Mouse (Mus musculus): Measurements from ENCODE around the gene Rapgefl1. TPM values are rescaled to one million over a fixed set of nuclear protein-coding genes. Genes with fewer than 3 reads are reported as not detected.

Rapgefl1 gene
- polyA plus RNA-seq (2012; rRNA removed; ENCODE audit: low replicate concordance) = 1.8 and 5.9 TPM in 2 replicates

GRCm38 (mm10) chr11:98836651-98837141 is at the start of gene Rapgefl1:
Gene Rapgefl1, plus strand, starts transcription at chr11:98836785.

GRCm38 (mm10) chr11:98795015-98795713 is 41.4 kb upstream of the Rapgefl1 start, which contains the start of gene Msl1:
Gene Msl1, plus strand, starts transcription at chr11:98795516.

GRCm38 (mm10) chr11:98804605-98805004 is 32.0 kb upstream of the Rapgefl1 start, which contains the start of gene Casc3:
Gene Casc3, plus strand, starts transcription at chr11:98804905.

GRCm38 (mm10) chr11:98863028-98863750 is 26.6 kb downstream of the Rapgefl1 start, which contains the start of gene Wipf2:
Gene Wipf2, plus strand, starts transcription at chr11:98863638.

Other genes starting within 250 kb of the Rapgefl1 start
- gene Ormdl3, start 249.4 kb upstream of the Rapgefl1 start, polyA plus RNA-seq (2012; rRNA removed; ENCODE audit: low replicate concordance) = 176 and 317 TPM in 2 replicates
- not detected in 2 replicates for gene Lrrc3c, start 238.5 kb upstream of the Rapgefl1 start, polyA plus RNA-seq (2012; rRNA removed; ENCODE audit: low replicate concordance)
- gene Gm12355, start 211.1 kb upstream of the Rapgefl1 start, polyA plus RNA-seq (2012; rRNA removed; ENCODE audit: low replicate concordance) = not detected in 2 replicates
- gene Gsdma3, start 210.4 kb upstream of the Rapgefl1 start, polyA plus RNA-seq (2012; rRNA removed; ENCODE audit: low replicate concordance) = not detected in 2 replicates
- gene Gsdma2, start 190.0 kb upstream of the Rapgefl1 start, polyA plus RNA-seq (2012; rRNA removed; ENCODE audit: low replicate concordance) = not detected in 2 replicates
- not detected in 2 replicates for gene Gsdma, start 172.4 kb upstream of the Rapgefl1 start, polyA plus RNA-seq (2012; rRNA removed; ENCODE audit: low replicate concordance)
- 168 and 280 TPM in 2 replicates for gene Psmd3, start 154.2 kb upstream of the Rapgefl1 start, polyA plus RNA-seq (2012; rRNA removed; ENCODE audit: low replicate concordance)
- gene Csf3, start 135.5 kb upstream of the Rapgefl1 start, polyA plus RNA-seq (2012; rRNA removed; ENCODE audit: low replicate concordance) = 1.7 TPM in 1 of 2 replicates, not detected in the other
- 43.3 and 86.4 TPM in 2 replicates for gene Med24, start 107.3 kb upstream of the Rapgefl1 start, polyA plus RNA-seq (2012; rRNA removed; ENCODE audit: low replicate concordance)
- gene Thra, start 96.1 kb upstream of the Rapgefl1 start, polyA plus RNA-seq (2012; rRNA removed; ENCODE audit: low replicate concordance) = 121 and 143 TPM in 2 replicates
- 146 and 302 TPM in 2 replicates for gene Nr1d1, start 61.5 kb upstream of the Rapgefl1 start, polyA plus RNA-seq (2012; rRNA removed; ENCODE audit: low replicate concordance)
- 27.6 and 47.7 TPM in 2 replicates for gene Msl1, start 41.3 kb upstream of the Rapgefl1 start, polyA plus RNA-seq (2012; rRNA removed; ENCODE audit: low replicate concordance)
- gene Casc3, start 31.9 kb upstream of the Rapgefl1 start, polyA plus RNA-seq (2012; rRNA removed; ENCODE audit: low replicate concordance) = 21.2 and 39.6 TPM in 2 replicates
- 6.0 and 8.5 TPM in 2 replicates for gene Wipf2, start 26.9 kb downstream of the Rapgefl1 start, polyA plus RNA-seq (2012; rRNA removed; ENCODE audit: low replicate concordance)
- gene Cdc6, start 71.0 kb downstream of the Rapgefl1 start, polyA plus RNA-seq (2012; rRNA removed; ENCODE audit: low replicate concordance) = 0.36 and 2.4 TPM in 2 replicates
- gene Rara, start 91.0 kb downstream of the Rapgefl1 start, polyA plus RNA-seq (2012; rRNA removed; ENCODE audit: low replicate concordance) = 19.6 and 43.5 TPM in 2 replicates
- gene Gjd3, start 146.2 kb downstream of the Rapgefl1 start, polyA plus RNA-seq (2012; rRNA removed; ENCODE audit: low replicate concordance) = 0.20 and 1.6 TPM in 2 replicates
- gene Top2a, start 187.4 kb downstream of the Rapgefl1 start, polyA plus RNA-seq (2012; rRNA removed; ENCODE audit: low replicate concordance) = 1.5 and 8.7 TPM in 2 replicates
- gene Igfbp4, start 204.5 kb downstream of the Rapgefl1 start, polyA plus RNA-seq (2012; rRNA removed; ENCODE audit: low replicate concordance) = 1,047 and 2,025 TPM in 2 replicates

Measured in subcutaneous adipose tissue, adult 2 months (tissue).